Mouse (Mus musculus) bone marrow, adult 2 months (tissue): ENCODE data around the gene Prelp.

ENCODE experiments used
- CTCF ChIP-seq: fragments of 200-500 bp; IDR thresholded peaks from 2 replicates; pipeline ENCODE4 v1.5.1; 2011; ENCODE audit warnings: low read length, control low read depth; ENCODE audit not compliant: control insufficient read depth, insufficient read depth
- POLR2A ChIP-seq: fragments of 200-500 bp; IDR thresholded peaks from 2 replicates; pipeline ENCODE4 v1.6.1; 2011; ENCODE audit warnings: low read depth, mild to moderate bottlenecking, control low read depth, low read length, borderline replicate concordance; ENCODE audit not compliant: control insufficient read depth

DNA sequence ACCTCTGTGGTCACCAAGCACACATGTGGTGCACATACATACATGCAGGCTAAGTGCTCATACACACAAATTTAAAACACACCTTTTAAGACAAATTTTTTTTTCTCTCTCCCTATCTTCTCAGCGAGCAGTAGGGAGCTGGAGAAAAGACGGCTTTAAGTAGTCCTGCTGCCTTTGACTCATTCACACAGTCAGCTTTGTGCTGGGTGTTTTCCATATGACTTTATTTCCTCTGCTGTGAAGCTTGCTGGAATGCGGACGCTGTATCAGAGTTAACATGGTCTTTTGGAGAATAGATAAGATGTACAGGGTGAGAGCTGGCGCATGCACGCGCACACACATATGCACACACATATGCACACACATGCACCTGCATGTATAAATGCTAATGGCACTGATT, 11.1 kb downstream of the Prelp start:
- no peak for TF ChIP-seq CTCF
- TF ChIP-seq POLR2A: no peak
